Mouse (Mus musculus) thymus, adult 2 months (tissue): Measurements from ENCODE around the gene Rsl1d1.

Experiments
- CTCF ChIP-seq: fragments of 200-500 bp; IDR thresholded peaks from 2 replicates; pipeline ENCODE4 v1.5.1; 2012; ENCODE audit warnings: mild to moderate bottlenecking, control low read depth, low read length, moderate library complexity, borderline replicate concordance; ENCODE audit not compliant: control insufficient read depth, poor library complexity, insufficient read depth; ENCODE audit errors: extremely low read depth
- POLR2A ChIP-seq: fragments of 200-500 bp; IDR thresholded peaks from 2 replicates; pipeline ENCODE4 v1.6.1; 2012; ENCODE audit warnings: mild to moderate bottlenecking, low read length, control low read depth, moderate library complexity; ENCODE audit not compliant: control insufficient read depth, poor library complexity, insufficient read depth; ENCODE audit errors: extremely low read depth

- TF ChIP-seq POLR2A (no peak), CTCF (no peak)
Observed at GRCm38 (mm10) chr16:11198467-11198866, 4.7 kb downstream of the Rsl1d1 start.
